Comparison of ENCODE assay signal across 8 mouse cellular contexts in the genomic region with DNA sequence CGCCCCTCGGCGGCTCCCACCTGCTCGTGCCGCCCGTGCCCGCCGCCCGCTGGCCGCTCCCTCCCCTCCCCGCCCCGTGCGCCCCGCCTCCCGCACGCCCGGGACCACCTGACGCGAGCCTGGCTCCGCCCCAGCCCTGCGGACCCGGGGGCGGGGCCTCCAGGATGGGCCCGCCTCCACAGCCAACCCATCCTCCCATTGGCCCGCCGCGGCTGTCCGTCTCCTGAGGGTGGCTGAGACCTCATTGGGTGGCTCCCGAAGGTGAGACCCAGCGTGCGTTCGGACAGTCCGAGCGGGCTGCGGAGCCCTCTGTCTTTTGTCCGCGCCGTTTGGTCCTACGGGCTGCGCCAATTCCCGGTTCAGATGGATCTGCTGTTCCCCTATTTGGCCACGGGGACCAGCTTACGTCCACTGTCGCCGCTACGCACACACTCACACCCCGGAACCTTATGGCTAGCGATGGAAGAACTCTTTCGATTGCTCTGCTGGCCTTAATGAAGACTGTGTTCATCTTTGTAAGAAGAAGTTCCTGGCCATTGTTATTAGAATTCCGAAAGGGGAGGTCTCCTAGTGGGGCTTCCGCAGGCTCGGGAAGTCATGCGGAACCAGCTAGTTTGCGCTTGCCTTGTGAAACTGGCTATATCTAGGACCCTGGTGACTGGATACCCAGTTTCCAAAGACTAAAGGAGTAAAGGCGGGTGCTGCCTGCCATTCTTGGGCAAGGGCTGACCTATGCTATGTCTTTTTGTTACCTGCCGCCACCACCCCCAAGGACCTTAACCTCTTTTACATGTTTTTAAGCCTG. TPM values are rescaled to one million over a fixed set of nuclear protein-coding genes. Genes with fewer than 3 reads are reported as not detected.
DNase-seq lines count a peak whose midpoint lies in the region; ATAC-seq lines count a peak whose summit lies in the region.

A gene (minus strand): TSS at position 71 of the 805 bp plus-strand sequence.

- H3K27ac ChIP-seq in forebrain, embryonic 13.5 days: peak within 1 kb of the TSS; percentile 54
- no peak within 1 kb of the TSS for H3K27ac ChIP-seq in liver, embryonic 15.5 days (replicated peaks)
- peak within 1 kb of the TSS; percentile 62 for H3K27ac ChIP-seq in neural tube, embryonic 11.5 days (ENCODE audit: low read depth, low read length)
- H3K27ac ChIP-seq in stomach, embryonic 16.5 days (ENCODE audit: low read length): peak within 1 kb of the TSS; percentile 92

- peaks cover 17% of the 10 kb centered on the region; the same call in 1 of the 2 replicates for H3K27me3 ChIP-seq in forebrain, embryonic 13.5 days
- H3K27me3 ChIP-seq in liver, embryonic 15.5 days: peaks cover 84% of the 10 kb centered on the region
- peaks cover 10% of the 10 kb centered on the region for H3K27me3 ChIP-seq in neural tube, embryonic 11.5 days (ENCODE audit: control insufficient read depth, insufficient read depth, low read length)
- peaks cover 2% of the 10 kb centered on the region; the same call in 1 of the 2 replicates for H3K27me3 ChIP-seq in stomach, embryonic 16.5 days (ENCODE audit: control insufficient read depth, insufficient read depth, low read length)

- H3K4me3 ChIP-seq in forebrain, embryonic 13.5 days: peak within 1 kb of the TSS; percentile 87
- H3K4me3 ChIP-seq in liver, embryonic 15.5 days (replicated peaks): peak within 1 kb of the TSS; percentile 59
- peak within 1 kb of the TSS; percentile 71 for H3K4me3 ChIP-seq in neural tube, embryonic 11.5 days (ENCODE audit: low read depth, low read length)
- H3K4me3 ChIP-seq in stomach, embryonic 16.5 days (replicated peaks; ENCODE audit: low read length): peak within 1 kb of the TSS; percentile 74

- ATAC-seq in CD4-positive, CD25-positive, alpha-beta regulatory T cell, adult 4 months: peak; percentile 96
- ATAC-seq in cerebellum, adult (ENCODE audit: insufficient number of reproducible peaks, low FRiP score, low TSS enrichment): peak; percentile 98
- ATAC-seq in forebrain, embryonic 13.5 days: peak; percentile 97
- ATAC-seq in liver, embryonic 15.5 days (ENCODE audit: insufficient read depth): peak; percentile 90
- peak; percentile 98 for ATAC-seq in neural tube, embryonic 11.5 days (ENCODE audit: insufficient read depth, low FRiP score, low TSS enrichment)
- peak; percentile 96 for ATAC-seq in stomach, embryonic 16.5 days (ENCODE audit: insufficient read depth, low FRiP score)

- intact Hi-C loops in heart, postnatal 10 days (cut with DNase I): loop anchor here (10.0 kb wide), 1 partner anchor 797 kb away; no protein-coding TSS in a partner anchor

- H3K36me3 ChIP-seq in forebrain, embryonic 13.5 days (ENCODE audit: poor library complexity, severe bottlenecking): no peaks in the 10 kb centered on the region
- H3K36me3 ChIP-seq in liver, embryonic 15.5 days (replicated peaks): no peaks in the 10 kb centered on the region
- H3K36me3 ChIP-seq in neural tube, embryonic 11.5 days (ENCODE audit: control insufficient read depth, insufficient read depth, low read length): no peaks in the 10 kb centered on the region
- H3K36me3 ChIP-seq in stomach, embryonic 16.5 days (ENCODE audit: control insufficient read depth, insufficient read depth, low read length): no peaks in the 10 kb centered on the region

- no peaks in the 10 kb centered on the region for H3K9me3 ChIP-seq in forebrain, embryonic 13.5 days (replicated peaks)
- H3K9me3 ChIP-seq in liver, embryonic 15.5 days (replicated peaks): no peaks in the 10 kb centered on the region
- H3K9me3 ChIP-seq in neural tube, embryonic 11.5 days (ENCODE audit: control insufficient read depth, low read length): no peaks in the 10 kb centered on the region
- no peaks in the 10 kb centered on the region for H3K9me3 ChIP-seq in stomach, embryonic 16.5 days (replicated peaks; ENCODE audit: control insufficient read depth, low read length)

- DNase-seq in heart, postnatal 10 days: peak; percentile 88 to 90
- peak; percentile 93 to 95 for DNase-seq in kidney, postnatal 4 days
- peak; percentile 96 for DNase-seq in neural tube, embryonic 11.5 days (ENCODE audit: low spot score)

- peak within 1 kb of the TSS; percentile 80 for H3K4me2 ChIP-seq in forebrain, embryonic 13.5 days
- peak within 1 kb of the TSS; percentile 82 for H3K4me2 ChIP-seq in liver, embryonic 15.5 days
- H3K4me2 ChIP-seq in neural tube, embryonic 11.5 days (ENCODE audit: low read depth): peak within 1 kb of the TSS; percentile 83
- peak within 1 kb of the TSS; percentile 63 for H3K4me2 ChIP-seq in stomach, embryonic 16.5 days (ENCODE audit: low read depth, low read length)

- under 1% methylated on average over 43 of the region's 56 CpGs for WGBS in forebrain, embryonic 13.5 days
- WGBS in liver, embryonic 15.5 days (ENCODE audit: insufficient replicate concordance): 1% methylated on average over 50 of the region's 56 CpGs
- under 1% methylated on average over 39 of the region's 56 CpGs for WGBS in neural tube, embryonic 11.5 days
- 2% methylated on average over 40 of the region's 56 CpGs for WGBS in stomach, embryonic 16.5 days

- peaks cover 31% of the 10 kb centered on the region for H3K4me1 ChIP-seq in forebrain, embryonic 13.5 days
- peaks cover 18% of the 10 kb centered on the region for H3K4me1 ChIP-seq in liver, embryonic 15.5 days (replicated peaks)
- peaks cover 3% of the 10 kb centered on the region; the same call in 1 of the 2 replicates for H3K4me1 ChIP-seq in neural tube, embryonic 11.5 days (ENCODE audit: control insufficient read depth, insufficient read depth, low read length)
- H3K4me1 ChIP-seq in stomach, embryonic 16.5 days (ENCODE audit: control insufficient read depth, insufficient read depth, low read length): no peaks in the 10 kb centered on the region

- H3K9ac ChIP-seq in forebrain, embryonic 13.5 days: peak within 1 kb of the TSS; percentile 90
- no peak within 1 kb of the TSS; the same call in 1 of the 2 replicates for H3K9ac ChIP-seq in liver, embryonic 15.5 days
- peak within 1 kb of the TSS; percentile 74 for H3K9ac ChIP-seq in neural tube, embryonic 11.5 days (ENCODE audit: low read length)
- peak within 1 kb of the TSS; percentile 82 for H3K9ac ChIP-seq in stomach, embryonic 16.5 days (ENCODE audit: low read length)

RNA-seq across cellular contexts. Expression of the gene that starts here (rescaled TPM):
- polyA plus RNA-seq in CD4-positive, CD25-positive, alpha-beta regulatory T cell, adult 4 months (2017; shearing (Covaris generic)): under 1 TPM; 0.19 to 0.22 TPM
- polyA plus RNA-seq in forebrain, embryonic 13.5 days (2015; fragmentation: Nextera tagmentation; extraction: Ambion mirVana): 4.2 and 4.6 TPM in 2 replicates
- under 1 TPM; 0.26 to 0.45 TPM for total RNA-seq in heart, postnatal 10 days (2021)
- polyA plus RNA-seq in liver, embryonic 15.5 days (2015; fragmentation: Nextera tagmentation; extraction: Ambion mirVana): 0.10 and 0.20 TPM in 2 replicates
- polyA plus RNA-seq in neural tube, embryonic 11.5 days (2014; fragmentation: Nextera tagmentation; extraction: Ambion mirVana): 3.6 and 3.7 TPM in 2 replicates
- polyA plus RNA-seq in stomach, embryonic 16.5 days (2015; fragmentation: Nextera tagmentation; extraction: Ambion mirVana): 1.7 and 1.8 TPM in 2 replicates

Comparison
In these comparisons a context has a peak if more than half of its experiments do, and no peak if none do; other contexts are left out.
1. Peak in ATAC-seq in CD4-positive, CD25-positive, alpha-beta regulatory T cell, adult 4 months; RNA of the gene not detected or under 1 TPM.
2. Peak in DNase-seq in heart, postnatal 10 days; RNA of the gene not detected or under 1 TPM.
3. Peak in ATAC-seq, H3K4me3 ChIP-seq and H3K4me2 ChIP-seq in liver, embryonic 15.5 days; RNA of the gene not detected or under 1 TPM.